Mouse (Mus musculus) heart, embryonic 11.5 days (tissue): ENCODE results near the gene Atxn1. TPM values are rescaled to one million over a fixed set of nuclear protein-coding genes. Genes with fewer than 3 reads are reported as not detected.

Source experiments
- ATAC-seq: fragments of 200-750 bp; cut with Nextera tagmentation; replicated peaks from 2 replicates; pipeline ENCODE4 v1.8.0; 2017; ENCODE audit warnings: moderate library complexity; ENCODE audit not compliant: insufficient number of reproducible peaks, low FRiP score, low TSS enrichment
- H3K27ac ChIP-seq: fragments of 300-500 bp; sonication (generic); 2 replicates; pipeline ENCODE4 v1.5.1; 2014; ENCODE audit warnings: mild to moderate bottlenecking, low read depth, low read length
- H3K27me3 ChIP-seq: fragments of 300-500 bp; sonication (generic); 2 replicates; pipeline ENCODE4 v1.6.1; 2014; ENCODE audit warnings: mild to moderate bottlenecking, low read length, mixed read lengths; ENCODE audit not compliant: control insufficient read depth, insufficient read depth
- H3K36me3 ChIP-seq: fragments of 300-500 bp; sonication (generic); 2 replicates; pipeline ENCODE4 v1.6.1; 2014; ENCODE audit warnings: mild to moderate bottlenecking, low read length, moderate library complexity, mixed read lengths; ENCODE audit not compliant: control insufficient read depth, insufficient read depth
- H3K4me1 ChIP-seq: fragments of 300-500 bp; sonication (generic); 2 replicates; pipeline ENCODE4 v1.6.1; 2014; ENCODE audit warnings: low read length; ENCODE audit not compliant: control insufficient read depth, insufficient read depth
- H3K4me2 ChIP-seq: fragments of 300-500 bp; sonication (generic); 2 replicates; pipeline ENCODE4 v1.6.1; 2014; ENCODE audit warnings: mild to moderate bottlenecking, moderate library complexity
- H3K4me3 ChIP-seq: fragments of 300-500 bp; sonication (generic); 2 replicates; pipeline ENCODE4 v1.5.1; 2014; ENCODE audit warnings: low read depth, low read length
- H3K9ac ChIP-seq: fragments of 300-500 bp; sonication (generic); 2 replicates; pipeline ENCODE4 v1.6.1; 2014; ENCODE audit warnings: mild to moderate bottlenecking, low read depth, low read length, moderate library complexity
- H3K9me3 ChIP-seq: fragments of 300-500 bp; sonication (generic); replicated peaks from 2 replicates; pipeline ENCODE4 v1.6.1; 2016; ENCODE audit warnings: low read length; ENCODE audit not compliant: control insufficient read depth
- WGBS: fragments of 180-500 bp; shearing (Covaris S2); extraction: QIAGEN DNeasy Blood & Tissue Kit; methylation state at CpG from one replicate; pipeline ENCODE4 v1.1.7; 2014; ENCODE audit not compliant: insufficient replicate concordance; 5-methylcytosine and 5-hydroxymethylcytosine counted together
- polyA plus RNA-seq: library from polyadenylated mRNA; unstranded; fragments of >200 nt; fragmentation: Nextera tagmentation; extraction: Ambion mirVana; gene quantifications from 2 replicates; pipeline ENCODE4 v1.2.1, GENCODE M21; 2014

Atxn1 gene
- polyA plus RNA-seq, 1 experiment from 2014 or later = 6.4 TPM

DNA sequence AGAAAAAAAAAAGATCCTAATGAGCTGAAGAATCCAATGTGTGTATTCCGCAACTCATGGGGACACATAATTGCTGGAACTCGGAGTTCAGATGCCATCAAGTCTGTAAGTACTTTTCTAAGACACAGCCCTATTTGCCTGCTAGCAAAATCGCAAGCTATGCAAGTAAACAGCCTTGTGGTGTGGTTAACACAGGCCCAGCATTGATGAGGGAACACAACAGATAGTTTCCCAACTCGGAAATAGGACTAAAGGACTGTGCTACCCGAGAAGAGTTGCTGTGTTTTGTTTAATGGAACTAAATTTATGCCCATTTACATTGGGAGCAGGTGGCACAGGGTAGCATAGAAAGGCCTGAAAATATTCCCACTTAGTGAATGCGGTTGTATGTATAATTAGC lies 214.2 kb downstream of the Atxn1 start:
- H3K4me2 ChIP-seq = no peak overlapping the region

DNA sequence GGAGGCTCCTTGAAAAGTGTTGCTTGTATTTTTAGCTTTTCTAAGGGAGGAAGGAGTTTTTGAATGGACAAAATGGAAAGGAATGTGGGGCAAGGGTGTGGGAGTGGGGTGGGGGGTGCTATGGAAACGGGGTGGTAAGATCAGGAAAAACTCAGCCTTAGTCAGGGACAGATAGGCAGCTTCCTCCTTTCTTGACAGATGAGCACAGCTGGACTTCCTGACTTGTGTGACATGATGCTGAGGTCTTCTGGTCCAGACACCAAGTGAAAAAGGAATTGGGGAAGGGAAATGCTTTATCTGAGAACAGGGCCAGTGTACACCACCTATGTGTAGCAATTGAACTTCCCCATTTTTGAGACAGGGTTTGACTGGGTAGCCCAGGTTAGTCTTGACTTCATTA lies 214.9 kb downstream of the Atxn1 start:
- Histone ChIP-seq H3K4me3 (no peak overlapping the region), H3K27ac (0 out of 2 replicates have a peak overlapping the region, but pooled peaks have one; percentile 32), H3K4me1 (peaks cover 23% of the 10 kb centered on the region), H3K36me3 (no peaks in the 10 kb centered on the region), H3K27me3 (no peaks in the 10 kb centered on the region), H3K9ac (no peak overlapping the region), H3K9me3 (no peaks in the 10 kb centered on the region), H3K4me2 (no peak overlapping the region)
- 24% methylated on average over 1 of the region's 1 CpGs for WGBS
- no peak for ATAC-seq

More for the DNA sequence above, 214.2 kb downstream of the Atxn1 start:
- WGBS = 80% methylated on average over 6 of the region's 6 CpGs
- H3K36me3 ChIP-seq = no peaks in the 10 kb centered on the region
- H3K9me3 ChIP-seq = no peaks in the 10 kb centered on the region
- no peak for ATAC-seq
- peaks cover 23% of the 10 kb centered on the region for H3K4me1 ChIP-seq
- H3K27me3 ChIP-seq = no peaks in the 10 kb centered on the region
- no peak overlapping the region for H3K27ac ChIP-seq
- H3K4me3 ChIP-seq = no peak overlapping the region
- H3K9ac ChIP-seq = no peak overlapping the region

DNA sequence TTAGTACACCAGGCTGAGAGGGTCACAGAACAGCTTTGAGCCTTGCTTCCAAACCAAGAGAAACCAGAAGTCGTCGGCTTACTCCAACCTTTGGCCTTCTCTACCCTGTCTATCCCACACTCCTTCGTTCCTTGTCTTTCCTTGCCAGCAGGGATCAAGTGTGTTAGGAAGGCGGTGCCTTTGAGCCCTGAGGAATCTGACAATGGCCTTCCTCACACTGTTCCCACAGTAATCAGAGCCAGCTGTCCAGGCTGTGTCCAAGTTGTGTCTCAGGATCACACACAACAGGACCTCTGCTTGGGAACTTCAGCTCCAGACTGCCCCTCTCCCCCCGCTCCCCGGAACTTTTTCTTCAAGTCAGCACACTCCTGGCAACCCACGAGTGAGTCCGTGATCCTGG lies 215.6 kb downstream of the Atxn1 start:
- Histone ChIP-seq H3K4me3 (no peak overlapping the region), H3K27ac (0 out of 2 replicates have a peak overlapping the region, but pooled peaks have one; percentile 25), H3K9me3 (no peaks in the 10 kb centered on the region), H3K4me2 (no peak overlapping the region), H3K9ac (no peak overlapping the region), H3K36me3 (no peaks in the 10 kb centered on the region), H3K4me1 (peaks cover 23% of the 10 kb centered on the region), H3K27me3 (no peaks in the 10 kb centered on the region)
- no peak for ATAC-seq
- 69% methylated on average over 8 of the region's 8 CpGs for WGBS

DNA sequence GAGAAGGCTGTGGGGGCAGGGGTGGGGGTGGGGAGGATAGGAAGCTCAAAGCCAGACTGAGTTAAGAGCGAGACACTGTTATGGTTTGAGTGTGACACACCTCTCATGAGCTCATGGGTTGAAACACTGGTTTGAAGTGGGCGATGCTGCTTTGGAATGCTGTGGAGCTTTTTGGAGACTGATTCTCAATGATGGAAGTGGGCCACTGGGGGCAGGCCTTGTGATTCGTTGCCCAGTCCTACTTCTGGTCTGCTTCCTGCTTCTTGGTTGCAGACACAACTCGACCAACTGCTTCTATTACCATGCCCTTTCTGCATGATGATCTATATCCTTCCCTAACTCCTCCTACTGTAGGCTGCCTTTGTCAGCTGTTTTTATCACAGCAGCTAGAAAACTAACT lies 216.1 kb downstream of the Atxn1 start:
- no peak overlapping the region for H3K9ac ChIP-seq
- H3K4me2 ChIP-seq = no peak overlapping the region
- no peak for ATAC-seq
- 0 out of 2 replicates have a peak overlapping the region, but pooled peaks have one; percentile 25 for H3K27ac ChIP-seq
- H3K9me3 ChIP-seq = no peaks in the 10 kb centered on the region
- no peaks in the 10 kb centered on the region for H3K27me3 ChIP-seq
- 52% methylated on average over 4 of the region's 4 CpGs for WGBS
- H3K36me3 ChIP-seq = no peaks in the 10 kb centered on the region
- no peak overlapping the region for H3K4me3 ChIP-seq
- H3K4me1 ChIP-seq = peaks cover 26% of the 10 kb centered on the region

DNA sequence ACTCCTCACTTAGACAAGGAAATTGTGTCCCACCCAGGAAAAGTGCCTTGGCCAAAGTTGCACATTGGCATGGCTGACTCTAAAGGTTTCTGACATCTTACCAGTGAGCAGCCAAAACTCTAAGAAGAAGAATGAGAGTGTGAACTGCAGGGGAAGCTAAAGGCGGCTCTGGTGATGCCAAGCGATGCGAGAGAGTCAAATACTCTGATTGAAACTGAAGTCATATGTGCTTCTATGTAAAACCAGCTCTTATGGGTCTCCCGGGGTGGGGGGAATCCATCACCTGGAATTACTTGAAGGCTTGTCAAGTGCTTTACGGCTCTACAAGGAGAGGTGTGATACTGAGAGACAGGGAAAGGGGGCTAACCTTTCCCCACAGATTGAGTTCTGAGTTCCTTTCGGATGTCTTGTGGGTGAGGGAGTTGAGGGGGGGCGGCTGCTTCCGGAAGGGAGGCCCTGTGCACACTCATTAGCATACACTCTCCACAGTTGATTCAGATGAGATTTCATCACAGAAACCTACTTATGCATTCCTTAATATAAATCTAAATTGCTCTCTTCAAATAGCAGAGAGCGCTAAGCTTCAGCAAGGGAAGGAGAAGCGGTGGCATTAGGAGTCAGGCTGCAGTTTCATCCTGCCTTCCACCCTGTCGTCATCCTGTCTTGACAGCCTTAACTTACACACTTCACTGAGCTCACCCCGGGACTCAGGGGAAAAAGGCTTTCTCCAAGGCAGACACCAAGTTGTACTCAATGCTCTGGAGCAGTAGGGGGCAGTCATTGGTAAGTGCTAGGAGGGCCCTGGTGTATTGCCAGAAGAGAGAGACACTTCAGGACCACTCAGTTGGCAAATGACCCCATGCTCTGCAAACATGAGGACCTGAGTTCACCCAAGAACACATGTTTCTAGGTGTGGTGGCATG lies 218.7 kb downstream of the Atxn1 start:
- no peaks in the 10 kb centered on the region for H3K36me3 ChIP-seq
- no peaks in the 10 kb centered on the region for H3K27me3 ChIP-seq
- ATAC-seq = no peak
- H3K27ac ChIP-seq = no peak overlapping the region
- 72% methylated on average over 12 of the region's 12 CpGs for WGBS
- H3K9me3 ChIP-seq = no peaks in the 10 kb centered on the region
- peaks cover 29% of the 10 kb centered on the region for H3K4me1 ChIP-seq
- H3K9ac ChIP-seq = no peak overlapping the region
- no peak overlapping the region for H3K4me3 ChIP-seq
- no peak overlapping the region for H3K4me2 ChIP-seq

DNA sequence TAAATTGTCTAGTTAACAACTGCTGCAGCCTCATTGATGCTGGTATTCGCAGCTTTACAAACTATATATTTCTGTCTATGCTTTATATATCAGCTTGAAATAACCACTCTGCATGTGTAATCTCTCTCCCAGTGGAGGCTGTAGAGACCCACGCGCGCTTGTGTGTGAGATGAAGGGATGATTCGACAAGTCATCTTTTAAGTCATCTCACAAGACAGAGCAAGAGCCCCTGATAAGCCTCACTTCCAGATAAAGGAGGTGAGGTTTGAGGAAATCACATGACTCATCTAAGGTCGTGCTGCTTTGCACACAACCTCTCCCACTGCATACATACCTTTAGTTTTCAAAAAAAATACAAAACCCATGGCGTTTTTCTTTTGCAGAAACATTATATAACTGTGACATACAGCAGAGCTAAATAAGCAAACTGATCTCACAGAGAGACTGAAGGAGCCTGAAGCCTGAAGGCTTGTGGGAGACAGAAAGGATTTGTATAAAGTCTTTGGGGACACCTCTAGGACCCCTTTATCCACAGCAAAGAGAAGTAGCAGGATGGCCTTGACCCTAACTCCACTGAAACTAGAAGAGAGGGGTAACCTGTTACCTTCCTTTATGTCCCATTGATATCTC lies 219.9 kb downstream of the Atxn1 start:
- H3K27me3 ChIP-seq = no peaks in the 10 kb centered on the region

DNA sequence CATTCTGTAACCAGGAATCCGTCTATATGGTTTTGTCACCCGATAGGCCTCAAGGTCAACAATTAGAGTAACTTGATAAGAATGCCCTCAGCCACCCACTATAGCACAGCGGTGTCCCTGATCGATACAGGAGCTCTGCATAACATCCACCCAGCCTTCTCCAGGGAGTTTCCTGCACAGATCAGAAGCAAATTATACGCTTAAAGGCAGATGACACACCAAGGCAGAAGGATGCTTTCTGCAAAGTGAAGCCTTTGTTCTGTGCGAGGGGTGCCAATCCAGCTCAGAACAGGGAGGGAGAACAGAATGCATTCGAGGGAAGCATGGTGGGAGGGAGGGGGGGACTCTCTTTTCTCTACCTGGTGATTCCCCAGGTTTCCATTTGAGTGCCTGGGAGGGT lies 221.0 kb downstream of the Atxn1 start:
- Histone ChIP-seq H3K27me3 (no peaks in the 10 kb centered on the region), H3K36me3 (no peaks in the 10 kb centered on the region), H3K4me2 (no peak overlapping the region), H3K27ac (no peak overlapping the region), H3K9me3 (no peaks in the 10 kb centered on the region), H3K4me3 (no peak overlapping the region), H3K4me1 (peaks cover 14% of the 10 kb centered on the region), H3K9ac (no peak overlapping the region)
- ATAC-seq = no peak
- WGBS = 48% methylated on average over 7 of the region's 7 CpGs

More for the DNA sequence above, 219.9 kb downstream of the Atxn1 start:
- Histone ChIP-seq H3K4me3 (no peak overlapping the region), H3K4me1 (peaks cover 23% of the 10 kb centered on the region), H3K36me3 (no peaks in the 10 kb centered on the region), H3K9ac (no peak overlapping the region), H3K27ac (no peak overlapping the region), H3K9me3 (no peaks in the 10 kb centered on the region), H3K4me2 (no peak overlapping the region)
- ATAC-seq = no peak
- 58% methylated on average over 7 of the region's 7 CpGs for WGBS

DNA sequence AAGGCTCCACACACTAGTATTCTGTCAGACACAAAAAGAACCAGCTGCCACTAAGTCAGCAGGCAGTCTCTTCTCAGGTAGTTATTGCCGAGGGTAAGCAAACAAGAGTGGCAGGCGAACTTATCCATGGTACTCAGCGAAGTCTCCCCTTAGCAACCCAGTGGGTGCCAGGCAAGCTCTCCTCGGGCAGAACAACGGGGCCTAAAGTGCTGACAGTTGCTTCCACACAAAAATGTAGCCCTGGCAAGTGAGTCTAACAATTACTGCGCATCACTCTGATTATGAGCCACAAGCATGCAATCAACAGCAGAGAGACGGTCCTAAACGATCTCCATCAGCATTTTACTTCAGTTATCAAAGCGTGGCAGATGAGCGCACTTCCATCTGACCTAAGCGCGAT lies 224.4 kb downstream of the Atxn1 start:
- no peaks in the 10 kb centered on the region for H3K27me3 ChIP-seq
- no peak overlapping the region for H3K27ac ChIP-seq
- peaks cover 7% of the 10 kb centered on the region for H3K4me1 ChIP-seq
- no peaks in the 10 kb centered on the region for H3K9me3 ChIP-seq
- H3K4me2 ChIP-seq = no peak overlapping the region
- no peaks in the 10 kb centered on the region for H3K36me3 ChIP-seq
- H3K4me3 ChIP-seq = no peak overlapping the region
- WGBS = 81% methylated on average over 12 of the region's 12 CpGs
- no peak overlapping the region for H3K9ac ChIP-seq
- ATAC-seq = no peak
